Mouse (Mus musculus) CH12F3 (cell line): ENCODE measurements around the gene Foxk1.

ENCODE experiments used
- in situ Hi-C: fragments of 300-500 bp; cut with MboI; formaldehyde crosslinking; loops from 2 replicates; pipeline ENCODE4 v1.14.3; 2020; ENCODE audit warnings: low sequenced_read_pairs

Gene Foxk1

GRCm38 (mm10) chr5:142386784-142387680 lies 14.3 kb upstream of the Foxk1 start:
- in situ Hi-C loops = no loop called here

- in situ Hi-C loops = no loop called here
Observed at GRCm38 (mm10) chr5:142387716-142388115, 13.6 kb upstream of the Foxk1 start.

- in situ Hi-C loops = no loop called here
Observed at GRCm38 (mm10) chr5:142391691-142392090, 9.6 kb upstream of the Foxk1 start.

GRCm38 (mm10) chr5:142394602-142395252 lies 6.6 kb upstream of the Foxk1 start:
- in situ Hi-C loops = no loop called here

- in situ Hi-C loops = no loop called here
Observed at GRCm38 (mm10) chr5:142395909-142396308, 5.4 kb upstream of the Foxk1 start.

GRCm38 (mm10) chr5:142400181-142400883 lies 965 bp upstream of the Foxk1 start:
- in situ Hi-C loops = loop anchor here (5.0 kb wide), 1 partner anchor 33 kb away; no protein-coding TSS in a partner anchor

- in situ Hi-C loops = loop anchor here (5.0 kb wide), 1 partner anchor 35 kb away; no protein-coding TSS in a partner anchor
Observed at GRCm38 (mm10) chr5:142401641-142402625, 636 bp downstream of the Foxk1 start.

- in situ Hi-C loops = loop anchor here (5.0 kb wide), 1 partner anchor 36 kb away; no protein-coding TSS in a partner anchor
Observed at GRCm38 (mm10) chr5:142403694-142404093, 2.4 kb downstream of the Foxk1 start.

GRCm38 (mm10) chr5:142404307-142404706 lies 3.0 kb downstream of the Foxk1 start:
- in situ Hi-C loops = loop anchor here (5.0 kb wide), 1 partner anchor 37 kb away; no protein-coding TSS in a partner anchor

- in situ Hi-C loops = no loop called here
Observed at GRCm38 (mm10) chr5:142405426-142405825, 4.1 kb downstream of the Foxk1 start.

GRCm38 (mm10) chr5:142406401-142406800 lies 5.1 kb downstream of the Foxk1 start:
- in situ Hi-C loops = no loop called here

GRCm38 (mm10) chr5:142406937-142407336 lies 5.6 kb downstream of the Foxk1 start:
- in situ Hi-C loops = no loop called here

- in situ Hi-C loops = no loop called here
Observed at GRCm38 (mm10) chr5:142407381-142407780, 6.1 kb downstream of the Foxk1 start.

GRCm38 (mm10) chr5:142409169-142409568 lies 7.9 kb downstream of the Foxk1 start:
- in situ Hi-C loops = no loop called here

GRCm38 (mm10) chr5:142410348-142410747 lies 9.1 kb downstream of the Foxk1 start:
- in situ Hi-C loops = no loop called here

- in situ Hi-C loops = no loop called here
Observed at GRCm38 (mm10) chr5:142412678-142413385, 11.5 kb downstream of the Foxk1 start.

GRCm38 (mm10) chr5:142413723-142414445 lies 12.6 kb downstream of the Foxk1 start:
- in situ Hi-C loops = no loop called here

- in situ Hi-C loops = no loop called here
Observed at GRCm38 (mm10) chr5:142415401-142415800, 14.1 kb downstream of the Foxk1 start.
